Mouse (Mus musculus): ENCODE data around the gene Gm3409. TPM values are rescaled to one million over a fixed set of nuclear protein-coding genes. Genes with fewer than 3 reads are reported as not detected.
"Not testable (repeated sequence)": the region's sequence is repeated elsewhere in the genome, so short reads cannot be mapped to it uniquely, and the experiment has no call there.

Gm3409 gene
- total RNA-seq (2012; rRNA removed), result not detected in 2 replicates

- H3K9ac ChIP-seq (ENCODE audit: insufficient read depth, low read depth, low read length, poor library complexity, severe bottlenecking); DNase-seq (ENCODE audit: low read depth, low spot score); H3K36me3 ChIP-seq (ENCODE audit: control insufficient read depth, insufficient read depth, low read length, poor library complexity, severe bottlenecking); in situ Hi-C loops (cut with MboI; ENCODE audit: low sequenced_read_pairs in 2 of 2, unreplicated experiment in 2 of 2); H3K4me1 ChIP-seq (ENCODE audit: control insufficient read depth in 2 of 2, insufficient read depth in 2 of 2, low read length in 2 of 2, poor library complexity in 1 of 2); H3K9me3 ChIP-seq (ENCODE audit: control insufficient read depth, insufficient read depth, low read depth, low read length); H3K4me3 ChIP-seq (ENCODE audit: insufficient read depth in 1 of 2, low read depth in 1 of 2, low read length in 2 of 2, poor library complexity in 1 of 2, severe bottlenecking in 1 of 2); H3K27ac ChIP-seq (ENCODE audit: insufficient read depth, low read depth, low read length, poor library complexity, severe bottlenecking): not testable (repeated sequence)
Observed at GRCm38 (mm10) chr5:146537347-146537746, at the start of gene Gm3409. Gm3409 (plus strand) TSS chr5:146537647.

- H3K9me3 ChIP-seq (ENCODE audit: control insufficient read depth, insufficient read depth, low read depth, low read length); DNase-seq (ENCODE audit: low read depth, low spot score); H3K4me3 ChIP-seq (ENCODE audit: insufficient read depth in 1 of 2, low read depth in 1 of 2, low read length in 2 of 2, poor library complexity in 1 of 2, severe bottlenecking in 1 of 2); H3K36me3 ChIP-seq (ENCODE audit: control insufficient read depth, insufficient read depth, low read length, poor library complexity, severe bottlenecking); H3K9ac ChIP-seq (ENCODE audit: insufficient read depth, low read depth, low read length, poor library complexity, severe bottlenecking); H3K4me1 ChIP-seq (ENCODE audit: control insufficient read depth in 2 of 2, insufficient read depth in 2 of 2, low read length in 2 of 2, poor library complexity in 1 of 2); H3K27ac ChIP-seq (ENCODE audit: insufficient read depth, low read depth, low read length, poor library complexity, severe bottlenecking): not testable (repeated sequence)
- in situ Hi-C loops (cut with MboI; ENCODE audit: low sequenced_read_pairs in 2 of 2, unreplicated experiment in 2 of 2), result loop anchor here (25.0 kb wide), 2 partner anchors 102 to 302 kb away; partner anchors contain the start of genes 1700001J03Rik (in 2 of the 2) and Wasf3 (in 1 of the 2)
Observed at GRCm38 (mm10) chr5:146488959-146489358, 48.5 kb upstream of the Gm3409 start.

GRCm38 (mm10) chr5:146491063-146491462 lies 46.4 kb upstream of the Gm3409 start, which contains the start of gene Gm6370:
Gm6370 (plus strand) TSS chr5:146491363.
- H3K36me3 ChIP-seq (ENCODE audit: control insufficient read depth, insufficient read depth, low read length, poor library complexity, severe bottlenecking); H3K4me1 ChIP-seq (ENCODE audit: control insufficient read depth in 2 of 2, insufficient read depth in 2 of 2, low read length in 2 of 2, poor library complexity in 1 of 2); H3K9ac ChIP-seq (ENCODE audit: insufficient read depth, low read depth, low read length, poor library complexity, severe bottlenecking); H3K9me3 ChIP-seq (ENCODE audit: control insufficient read depth, insufficient read depth, low read depth, low read length); H3K4me3 ChIP-seq (ENCODE audit: insufficient read depth in 1 of 2, low read depth in 1 of 2, low read length in 2 of 2, poor library complexity in 1 of 2, severe bottlenecking in 1 of 2); H3K27ac ChIP-seq (ENCODE audit: insufficient read depth, low read depth, low read length, poor library complexity, severe bottlenecking); DNase-seq (ENCODE audit: low read depth, low spot score): not testable (repeated sequence)
- in situ Hi-C loops (cut with MboI; ENCODE audit: low sequenced_read_pairs in 2 of 2, unreplicated experiment in 2 of 2), result loop anchor here (25.0 kb wide), 2 partner anchors 104 to 304 kb away; partner anchors contain the start of genes 1700001J03Rik (in 2 of the 2) and Wasf3 (in 1 of the 2)

DNA sequence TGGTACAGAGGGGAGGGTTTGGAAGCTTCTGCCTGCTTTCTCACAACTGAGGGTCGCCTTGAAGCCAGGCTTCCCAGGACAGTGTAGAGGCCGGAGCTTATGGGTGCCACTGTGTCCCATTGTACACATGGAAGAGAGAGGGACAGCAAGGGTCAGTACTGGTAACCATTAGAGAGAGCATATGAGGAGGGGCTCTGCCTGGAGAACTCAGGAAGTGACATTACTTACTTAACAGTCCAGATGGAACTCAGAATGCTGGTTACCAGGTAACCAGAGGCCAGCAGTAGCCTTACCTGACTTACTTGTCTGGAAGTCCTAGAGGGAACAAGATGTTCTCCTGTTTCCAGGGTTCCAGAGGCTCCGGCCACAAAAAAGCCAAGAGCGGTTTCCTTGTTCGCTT lies 35.3 kb upstream of the Gm3409 start, which contains the start of gene 4930449I24Rik:
TSS of gene 4930449I24Rik (plus strand) at position 301 of the 400 bp plus-strand sequence.
- H3K9ac ChIP-seq (ENCODE audit: insufficient read depth, low read depth, low read length, poor library complexity, severe bottlenecking); in situ Hi-C loops (cut with MboI; ENCODE audit: low sequenced_read_pairs in 2 of 2, unreplicated experiment in 2 of 2); DNase-seq (ENCODE audit: low read depth, low spot score); H3K4me3 ChIP-seq (ENCODE audit: insufficient read depth in 1 of 2, low read depth in 1 of 2, low read length in 2 of 2, poor library complexity in 1 of 2, severe bottlenecking in 1 of 2); H3K36me3 ChIP-seq (ENCODE audit: control insufficient read depth, insufficient read depth, low read length, poor library complexity, severe bottlenecking); H3K4me1 ChIP-seq (ENCODE audit: control insufficient read depth in 2 of 2, insufficient read depth in 2 of 2, low read length in 2 of 2, poor library complexity in 1 of 2); H3K9me3 ChIP-seq (ENCODE audit: control insufficient read depth, insufficient read depth, low read depth, low read length); H3K27ac ChIP-seq (ENCODE audit: insufficient read depth, low read depth, low read length, poor library complexity, severe bottlenecking): not testable (repeated sequence)

DNA sequence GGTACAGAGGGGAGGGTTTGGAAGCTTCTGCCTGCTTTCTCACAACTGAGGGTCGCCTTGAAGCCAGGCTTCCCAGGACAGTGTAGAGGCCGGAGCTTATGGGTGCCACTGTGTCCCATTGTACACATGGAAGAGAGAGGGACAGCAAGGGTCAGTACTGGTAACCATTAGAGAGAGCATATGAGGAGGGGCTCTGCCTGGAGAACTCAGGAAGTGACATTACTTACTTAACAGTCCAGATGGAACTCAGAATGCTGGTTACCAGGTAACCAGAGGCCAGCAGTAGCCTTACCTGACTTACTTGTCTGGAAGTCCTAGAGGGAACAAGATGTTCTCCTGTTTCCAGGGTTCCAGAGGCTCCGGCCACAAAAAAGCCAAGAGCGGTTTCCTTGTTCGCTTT lies 23.6 kb upstream of the Gm3409 start, which contains the start of gene Gm3402:
TSS of gene Gm3402 (plus strand) at position 301 of the 400 bp plus-strand sequence.
- H3K27ac ChIP-seq (ENCODE audit: insufficient read depth, low read depth, low read length, poor library complexity, severe bottlenecking); in situ Hi-C loops (cut with MboI; ENCODE audit: low sequenced_read_pairs in 2 of 2, unreplicated experiment in 2 of 2); H3K4me1 ChIP-seq (ENCODE audit: control insufficient read depth in 2 of 2, insufficient read depth in 2 of 2, low read length in 2 of 2, poor library complexity in 1 of 2); H3K4me3 ChIP-seq (ENCODE audit: insufficient read depth in 1 of 2, low read depth in 1 of 2, low read length in 2 of 2, poor library complexity in 1 of 2, severe bottlenecking in 1 of 2); DNase-seq (ENCODE audit: low read depth, low spot score); H3K9ac ChIP-seq (ENCODE audit: insufficient read depth, low read depth, low read length, poor library complexity, severe bottlenecking); H3K9me3 ChIP-seq (ENCODE audit: control insufficient read depth, insufficient read depth, low read depth, low read length); H3K36me3 ChIP-seq (ENCODE audit: control insufficient read depth, insufficient read depth, low read length, poor library complexity, severe bottlenecking): not testable (repeated sequence)

DNA sequence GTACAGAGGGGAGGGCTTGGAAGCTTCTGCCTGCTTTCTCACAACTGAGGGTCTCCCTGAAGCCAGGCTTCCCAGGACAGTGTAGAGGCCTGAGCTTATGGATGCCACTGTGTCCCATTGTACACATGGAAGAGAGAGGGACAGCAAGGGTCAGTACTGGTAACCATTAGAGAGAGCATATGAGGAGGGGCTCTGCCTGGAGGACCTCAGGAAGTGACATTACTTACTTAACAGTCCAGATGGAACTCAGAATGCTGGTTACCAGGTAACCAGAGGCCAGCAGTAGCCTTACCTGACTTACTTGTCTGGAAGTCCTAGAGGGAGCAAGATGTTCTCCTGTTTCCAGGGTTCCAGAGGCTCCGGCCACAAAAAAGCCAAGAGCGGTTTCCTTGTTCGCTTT lies 11.9 kb upstream of the Gm3409 start, which contains the start of gene Gm3404:
TSS of gene Gm3404 (plus strand) at position 301 of the 400 bp plus-strand sequence.
- DNase-seq (ENCODE audit: low read depth, low spot score); H3K36me3 ChIP-seq (ENCODE audit: control insufficient read depth, insufficient read depth, low read length, poor library complexity, severe bottlenecking); in situ Hi-C loops (cut with MboI; ENCODE audit: low sequenced_read_pairs in 2 of 2, unreplicated experiment in 2 of 2); H3K9me3 ChIP-seq (ENCODE audit: control insufficient read depth, insufficient read depth, low read depth, low read length); H3K27ac ChIP-seq (ENCODE audit: insufficient read depth, low read depth, low read length, poor library complexity, severe bottlenecking); H3K9ac ChIP-seq (ENCODE audit: insufficient read depth, low read depth, low read length, poor library complexity, severe bottlenecking); H3K4me3 ChIP-seq (ENCODE audit: insufficient read depth in 1 of 2, low read depth in 1 of 2, low read length in 2 of 2, poor library complexity in 1 of 2, severe bottlenecking in 1 of 2); H3K4me1 ChIP-seq (ENCODE audit: control insufficient read depth in 2 of 2, insufficient read depth in 2 of 2, low read length in 2 of 2, poor library complexity in 1 of 2): not testable (repeated sequence)

GRCm38 (mm10) chr5:146555836-146556235 lies 18.4 kb downstream of the Gm3409 start, which contains the start of gene Gm3415:
Gm3415 (plus strand) TSS chr5:146556136.
- H3K27ac ChIP-seq (ENCODE audit: insufficient read depth, low read depth, low read length, poor library complexity, severe bottlenecking); H3K4me3 ChIP-seq (ENCODE audit: insufficient read depth in 1 of 2, low read depth in 1 of 2, low read length in 2 of 2, poor library complexity in 1 of 2, severe bottlenecking in 1 of 2); DNase-seq (ENCODE audit: low read depth, low spot score); in situ Hi-C loops (cut with MboI; ENCODE audit: low sequenced_read_pairs in 2 of 2, unreplicated experiment in 2 of 2); H3K9ac ChIP-seq (ENCODE audit: insufficient read depth, low read depth, low read length, poor library complexity, severe bottlenecking); H3K36me3 ChIP-seq (ENCODE audit: control insufficient read depth, insufficient read depth, low read length, poor library complexity, severe bottlenecking); H3K4me1 ChIP-seq (ENCODE audit: control insufficient read depth in 2 of 2, insufficient read depth in 2 of 2, low read length in 2 of 2, poor library complexity in 1 of 2); H3K9me3 ChIP-seq (ENCODE audit: control insufficient read depth, insufficient read depth, low read depth, low read length): not testable (repeated sequence)

Measured in ES-E14 (cell line).